ENCODE assay signal across 22 mouse cellular contexts in genomic region chr7:3940915-3941314, GRCm38 (mm10). TPM values are rescaled to one million over a fixed set of nuclear protein-coding genes. Genes with fewer than 3 reads are reported as not detected.
DNase-seq lines count a peak whose midpoint lies in the region; ATAC-seq lines count a peak whose summit lies in the region.
"Had no signal": no experiment of that assay in that cellular context is flagged by ENCODE, and none has a peak within 500 bp of the region (broad histone marks: within the 10 kb centered on the region; RNA-seq: fewer than 3 reads in every experiment).

No protein-coding gene starts in this region.

- no peak overlapping the region for H3K27ac ChIP-seq in forebrain, embryonic 11.5 days (ENCODE audit: low read depth, low read length)
- H3K27ac ChIP-seq: embryonic facial prominence, embryonic 12.5 days; heart, embryonic 13.5 days; hindbrain, embryonic 10.5 days; kidney, postnatal 0 days; liver, embryonic 13.5 days; stomach, postnatal 0 days had no signal

- 77% methylated on average over 3 of the region's 3 CpGs for WGBS in forebrain, embryonic 11.5 days

- no peak overlapping the region for H3K4me3 ChIP-seq in forebrain, embryonic 11.5 days (ENCODE audit: low read depth, low read length)
- H3K4me3 ChIP-seq: embryonic facial prominence, embryonic 12.5 days; heart, embryonic 13.5 days; hindbrain, embryonic 10.5 days; liver, embryonic 13.5 days had no signal

- no peaks in the 10 kb centered on the region for H3K4me1 ChIP-seq in forebrain, embryonic 11.5 days (replicated peaks; ENCODE audit: control insufficient read depth, insufficient read depth, low read length)
- H3K4me1 ChIP-seq: embryonic facial prominence, embryonic 12.5 days; heart, embryonic 13.5 days; hindbrain, embryonic 10.5 days; liver, embryonic 13.5 days had no signal

- H3K9ac ChIP-seq in forebrain, embryonic 11.5 days (ENCODE audit: low read length): no peak overlapping the region
- H3K9ac ChIP-seq: embryonic facial prominence, embryonic 12.5 days; heart, embryonic 13.5 days; liver, embryonic 13.5 days had no signal

- H3K4me2 ChIP-seq in forebrain, embryonic 11.5 days (ENCODE audit: low read depth, low read length, severe bottlenecking): no peak overlapping the region
- H3K4me2 ChIP-seq: embryonic facial prominence, embryonic 12.5 days; heart, embryonic 13.5 days; liver, embryonic 13.5 days had no signal

- H3K27me3 ChIP-seq in forebrain, embryonic 11.5 days (ENCODE audit: control insufficient read depth, insufficient read depth, low read length): no peaks in the 10 kb centered on the region
- H3K27me3 ChIP-seq: embryonic facial prominence, embryonic 12.5 days; heart, embryonic 13.5 days; liver, embryonic 13.5 days had no signal

- no peaks in the 10 kb centered on the region for H3K36me3 ChIP-seq in forebrain, embryonic 11.5 days (ENCODE audit: control insufficient read depth, insufficient read depth, low read length)
- H3K36me3 ChIP-seq: embryonic facial prominence, embryonic 12.5 days; G1E; heart, embryonic 13.5 days; hindbrain, embryonic 10.5 days; liver, embryonic 13.5 days had no signal

- peak; percentile 6 for DNase-seq in kidney, adult 9 months
- DNase-seq in kidney, postnatal 25 days: no peak
- peak; percentile 83 for DNase-seq in 416B (ENCODE audit: low read depth)
- peak; percentile 4 for DNase-seq in brain, adult 2 months (ENCODE audit: low read depth, low spot score)
- peak; percentile 7 to 12 for DNase-seq in monocyte, adult 2 months (ENCODE audit: low read depth in 1 of 2, low spot score in 2 of 2)
- DNase-seq in gastrocnemius, postnatal 10 days: no peak
- DNase-seq in forebrain, embryonic 11.5 days (ENCODE audit: low spot score): no peak
- DNase-seq: adrenal gland, postnatal 25 days; cerebellum, adult 9-11 months; gastrocnemius, postnatal 14 days; liver, embryonic 13.5 days; thymus, postnatal 25 days had no signal

- H3K9me3 ChIP-seq in forebrain, embryonic 11.5 days (ENCODE audit: control insufficient read depth, low read length): no peaks in the 10 kb centered on the region
- H3K9me3 ChIP-seq: embryonic facial prominence, embryonic 12.5 days; G1E; heart, embryonic 13.5 days; liver, embryonic 13.5 days had no signal

- ATAC-seq in forebrain, embryonic 11.5 days (replicated peaks; ENCODE audit: low FRiP score): no peak

RNA-seq across cellular contexts. Expression of gene Lilra6, which starts 25.6 kb away (rescaled TPM):
- under 1 TPM; 0.11 to 0.21 TPM for total RNA-seq in gastrocnemius, postnatal 10 days (2021)
- polyA plus RNA-seq in forebrain, embryonic 11.5 days (2014; fragmentation: Nextera tagmentation; extraction: Ambion mirVana): not detected in 2 replicates
- total RNA-seq: gastrocnemius, postnatal 14 days; layer of hippocampus, postnatal 10 days; left cerebral cortex, postnatal 14 days; megakaryocyte-erythroid progenitor cell, adult 5-6 weeks had no signal
- polyA plus RNA-seq: embryonic facial prominence, embryonic 12.5 days; G1E; hindbrain, embryonic 10.5 days; neural tube, embryonic 14.5 days had no signal

RNA-seq across cellular contexts. Expression of gene Gm14548, which starts 43.0 kb away (rescaled TPM):
- under 1 TPM in 1 of 2 experiments, not detected in 1; 0.20 TPM for total RNA-seq in gastrocnemius, postnatal 10 days (2021)
- not detected in 2 replicates for polyA plus RNA-seq in forebrain, embryonic 11.5 days (2014; fragmentation: Nextera tagmentation; extraction: Ambion mirVana)
- total RNA-seq: adrenal gland, postnatal 25 days; layer of hippocampus, postnatal 10 days; left cerebral cortex, postnatal 14 days; megakaryocyte-erythroid progenitor cell, adult 5-6 weeks had no signal
- polyA plus RNA-seq: embryonic facial prominence, embryonic 12.5 days; G1E; heart, embryonic 13.5 days; hindbrain, embryonic 10.5 days; neural tube, embryonic 14.5 days had no signal

Comparison
In these comparisons a context has a peak if more than half of its experiments do, and no peak if none do; other contexts are left out.
1. DNase-seq: peak in kidney, adult 9 months (single experiment), 416B (single experiment), brain, adult 2 months (single experiment) and monocyte, adult 2 months (2 of 2); none in kidney, postnatal 25 days (0 of 2), gastrocnemius, postnatal 10 days (single experiment) and forebrain, embryonic 11.5 days (single experiment).